Mouse (Mus musculus): ENCODE measurements at regions not wholly inside any gene's neighbourhood (a gene's known extent, or its start where the extent isn't known, plus 50 kb on each side); places are given as distances from the start of the nearest gene placed in this dataset.

GRCm38 (mm10) chr17:49219512-49220197 is 208.5 kb upstream of the Mocs1 start:
- DNase-seq: no peak

- no peak for DNase-seq
Observed at GRCm38 (mm10) chr17:49223212-49223611, 204.9 kb upstream of the Mocs1 start.

- DNase-seq: no peak
Observed at GRCm38 (mm10) chr17:49223651-49224050, 204.5 kb upstream of the Mocs1 start.

- DNase-seq: no peak
Observed at GRCm38 (mm10) chr17:49225255-49226015, 202.7 kb upstream of the Mocs1 start.

GRCm38 (mm10) chr17:49226016-49226400 is 202.2 kb upstream of the Mocs1 start:
- DNase-seq: no peak

GRCm38 (mm10) chr17:49231287-49231686 is 196.9 kb upstream of the Mocs1 start:
- DNase-seq: no peak

GRCm38 (mm10) chr17:49240097-49240496 is 188.1 kb upstream of the Mocs1 start:
- DNase-seq: no peak

- DNase-seq: no peak
Observed at GRCm38 (mm10) chr17:49243419-49243818, 184.7 kb upstream of the Mocs1 start.

- DNase-seq: no peak
Observed at GRCm38 (mm10) chr17:49245013-49245412, 183.1 kb upstream of the Mocs1 start.

- DNase-seq: no peak
Observed at GRCm38 (mm10) chr17:49247215-49247614, 180.9 kb upstream of the Mocs1 start.

- no peak for DNase-seq
Observed at GRCm38 (mm10) chr17:49250726-49251537, 177.2 kb upstream of the Mocs1 start.

GRCm38 (mm10) chr17:49252271-49252670 is 175.9 kb upstream of the Mocs1 start:
- DNase-seq: no peak

- DNase-seq: no peak
Observed at GRCm38 (mm10) chr17:49258496-49258895, 169.7 kb upstream of the Mocs1 start.

GRCm38 (mm10) chr17:49262394-49262793 is 165.8 kb upstream of the Mocs1 start:
- DNase-seq: no peak

GRCm38 (mm10) chr17:49266343-49266742 is 161.8 kb upstream of the Mocs1 start:
- DNase-seq: no peak

- DNase-seq: no peak
Observed at GRCm38 (mm10) chr17:49269943-49270342, 158.2 kb upstream of the Mocs1 start.

- DNase-seq: no peak
Observed at GRCm38 (mm10) chr17:49272661-49273448, 155.3 kb upstream of the Mocs1 start.

- no peak for DNase-seq
Observed at GRCm38 (mm10) chr17:49274936-49275335, 153.2 kb upstream of the Mocs1 start.

GRCm38 (mm10) chr17:49275421-49275820 is 152.7 kb upstream of the Mocs1 start:
- DNase-seq: no peak

GRCm38 (mm10) chr17:49275916-49276315 is 152.2 kb upstream of the Mocs1 start:
- DNase-seq: no peak

GRCm38 (mm10) chr17:49278541-49278940 is 149.6 kb upstream of the Mocs1 start:
- DNase-seq: no peak

GRCm38 (mm10) chr17:49278973-49279727 is 149.0 kb upstream of the Mocs1 start:
- DNase-seq: no peak
